Mouse (Mus musculus) right cerebral cortex, postnatal 10 days (tissue): ENCODE data around the gene Kdelr1.

Experiments
- DNase-seq, 2 experiments: peaks; one replicate each; pipeline ENCODE4 v3.0.0; 2021; ENCODE audit warnings: low spot score in 2 of 2

Kdelr1 gene

GRCm38 (mm10) chr7:45917004-45917704, 44.6 kb downstream of the Kdelr1 start:
- DNase-seq: no peak

- no peak for DNase-seq
Observed at GRCm38 (mm10) chr7:45917926-45918325, 45.4 kb downstream of the Kdelr1 start.

- DNase-seq: no peak
Observed at GRCm38 (mm10) chr7:45919083-45919671, 46.6 kb downstream of the Kdelr1 start.

GRCm38 (mm10) chr7:45919761-45920160, 47.2 kb downstream of the Kdelr1 start:
- DNase-seq: no peak

- DNase-seq: no peak
Observed at GRCm38 (mm10) chr7:45920583-45921241, 48.1 kb downstream of the Kdelr1 start.

GRCm38 (mm10) chr7:45921242-45921621, 48.7 kb downstream of the Kdelr1 start, which contains the start of gene Emp3:
Emp3 (minus strand) TSS chr7:45921404.
- no peak for DNase-seq

- DNase-seq: no peak
Observed at GRCm38 (mm10) chr7:45921950-45922600, 49.5 kb downstream of the Kdelr1 start.

GRCm38 (mm10) chr7:45922928-45923761, 50.6 kb downstream of the Kdelr1 start:
- peak; percentile 96 for DNase-seq

GRCm38 (mm10) chr7:45923762-45924428, 51.3 kb downstream of the Kdelr1 start, which contains the start of gene Ccdc114:
Ccdc114 (plus strand) TSS chr7:45924072.
- peak; percentile 66 to 68 for DNase-seq

GRCm38 (mm10) chr7:45924429-45924816, 51.9 kb downstream of the Kdelr1 start:
- DNase-seq: no peak

- no peak for DNase-seq
Observed at GRCm38 (mm10) chr7:45928626-45929295, 56.2 kb downstream of the Kdelr1 start.

GRCm38 (mm10) chr7:45929688-45930087, 57.1 kb downstream of the Kdelr1 start:
- no peak for DNase-seq
